Comparison of ENCODE assay signal across 18 mouse cellular contexts in genomic region chr4:154602409-154602808, GRCm38 (mm10). TPM values are rescaled to one million over a fixed set of nuclear protein-coding genes. Genes with fewer than 3 reads are reported as not detected.
DNase-seq lines count a peak whose midpoint lies in the region; ATAC-seq and TF ChIP-seq lines count a peak whose summit lies in the region.
"Had no signal": no experiment of that assay in that cellular context is flagged by ENCODE, and none has a peak within 500 bp of the region (broad histone marks: within the 10 kb centered on the region; RNA-seq: fewer than 3 reads in every experiment).

No protein-coding gene starts in this region.

- no peak for TF ChIP-seq POLR2A in lung, adult 2 months (IDR thresholded peaks at IDR 0.05; ENCODE audit: borderline replicate concordance, extremely low read depth, low read depth, low read length)

- H3K36me3 ChIP-seq in heart, embryonic 11.5 days (ENCODE audit: control insufficient read depth, insufficient read depth, low read length), result no peaks in the 10 kb centered on the region
- H3K36me3 ChIP-seq in lung, embryonic 14.5 days (ENCODE audit: insufficient read depth), result no peaks in the 10 kb centered on the region
- H3K36me3 ChIP-seq in forebrain, embryonic 11.5 days (ENCODE audit: control insufficient read depth, insufficient read depth, low read length), result no peaks in the 10 kb centered on the region
- H3K36me3 ChIP-seq: embryonic facial prominence, embryonic 12.5 days; limb, embryonic 15.5 days; midbrain, embryonic 13.5 days; neural tube, embryonic 13.5 days had no signal

- no peak overlapping the region for H3K4me3 ChIP-seq in heart, embryonic 11.5 days (ENCODE audit: low read depth, low read length)
- no peak overlapping the region for H3K4me3 ChIP-seq in lung, embryonic 14.5 days (ENCODE audit: low read depth, low read length)
- H3K4me3 ChIP-seq in lung, adult 2 months (replicated peaks; ENCODE audit: extremely low read depth, low read depth, low read length), result no peak overlapping the region
- no peak overlapping the region for H3K4me3 ChIP-seq in forebrain, embryonic 11.5 days (ENCODE audit: low read depth, low read length)
- H3K4me3 ChIP-seq: embryonic facial prominence, embryonic 12.5 days; limb, embryonic 15.5 days; midbrain, embryonic 13.5 days; neural tube, embryonic 13.5 days had no signal

- H3K27ac ChIP-seq in heart, embryonic 11.5 days (ENCODE audit: low read depth, low read length), result no peak overlapping the region
- H3K27ac ChIP-seq in lung, embryonic 14.5 days (ENCODE audit: low read depth), result no peak overlapping the region
- H3K27ac ChIP-seq in forebrain, embryonic 11.5 days (ENCODE audit: low read depth, low read length), result 0 out of 2 replicates have a peak overlapping the region, but pooled peaks have one; percentile 80
- H3K27ac ChIP-seq: embryonic facial prominence, embryonic 12.5 days; limb, embryonic 15.5 days had no signal

- peaks cover 12% of the 10 kb centered on the region; the same call in 1 of the 2 replicates for H3K27me3 ChIP-seq in heart, embryonic 11.5 days (ENCODE audit: control insufficient read depth, insufficient read depth, low read length)
- H3K27me3 ChIP-seq in lung, embryonic 14.5 days (ENCODE audit: insufficient read depth, low read length), result no peaks in the 10 kb centered on the region
- H3K27me3 ChIP-seq in forebrain, embryonic 11.5 days (ENCODE audit: control insufficient read depth, insufficient read depth, low read length), result no peaks in the 10 kb centered on the region; the same call in 1 of the 2 replicates
- H3K27me3 ChIP-seq: CH12.LX; embryonic facial prominence, embryonic 12.5 days; limb, embryonic 15.5 days had no signal

- no peak for ATAC-seq in heart, embryonic 11.5 days (replicated peaks; ENCODE audit: insufficient number of reproducible peaks, low FRiP score, low TSS enrichment)
- ATAC-seq in lung, embryonic 14.5 days (ENCODE audit: insufficient read depth), result no peak
- no peak for ATAC-seq in forebrain, embryonic 11.5 days (replicated peaks; ENCODE audit: low FRiP score)
- ATAC-seq in frontal cortex, adult (ENCODE audit: low TSS enrichment), result no peak
- ATAC-seq: midbrain, embryonic 13.5 days; Patski had no signal

- DNase-seq in adrenal gland, postnatal 10 days, result peak; percentile 57
- no peak for DNase-seq in adrenal gland, adult 18-20 months (ENCODE audit: low spot score in 2 of 2)
- DNase-seq in heart, postnatal 4 days, result peak; percentile 58
- peak; percentile 50 for DNase-seq in lung, embryonic 14.5 days
- DNase-seq in lung, adult 2 months, result no peak
- no peak for DNase-seq in forebrain, embryonic 11.5 days (ENCODE audit: low spot score)
- DNase-seq: gastrocnemius, postnatal 36 days; retina, postnatal 1 day; spleen, adult 18-20 months; thymus, postnatal 25 days had no signal

- no peak overlapping the region for H3K9ac ChIP-seq in heart, embryonic 11.5 days (ENCODE audit: low read depth, low read length)
- no peak overlapping the region for H3K9ac ChIP-seq in lung, embryonic 14.5 days
- H3K9ac ChIP-seq in forebrain, embryonic 11.5 days (ENCODE audit: low read length), result no peak overlapping the region
- H3K9ac ChIP-seq: embryonic facial prominence, embryonic 12.5 days; limb, embryonic 15.5 days; midbrain, embryonic 13.5 days; neural tube, embryonic 13.5 days had no signal

- no peak for TF ChIP-seq CTCF in lung, embryonic 14.5 days (IDR thresholded peaks at IDR 0.05; ENCODE audit: low read depth)
- no peak for TF ChIP-seq CTCF in lung, adult 2 months (IDR thresholded peaks at IDR 0.05; ENCODE audit: insufficient read depth, low read length)

- no peaks in the 10 kb centered on the region for H3K9me3 ChIP-seq in heart, embryonic 11.5 days (replicated peaks; ENCODE audit: control insufficient read depth, low read length)
- H3K9me3 ChIP-seq in lung, embryonic 14.5 days (ENCODE audit: low read depth, low read length), result no peaks in the 10 kb centered on the region
- no peaks in the 10 kb centered on the region for H3K9me3 ChIP-seq in forebrain, embryonic 11.5 days (ENCODE audit: control insufficient read depth, low read length)
- H3K9me3 ChIP-seq: embryonic facial prominence, embryonic 12.5 days; limb, embryonic 15.5 days; midbrain, embryonic 13.5 days; neural tube, embryonic 13.5 days had no signal

- whole genome bisulfite sequencing in heart, embryonic 11.5 days (ENCODE audit: insufficient replicate concordance), result 81% methylated on average over 10 of the region's 10 CpGs
- 66% methylated on average over 10 of the region's 10 CpGs for WGBS in lung, embryonic 14.5 days
- WGBS in lung, adult 2 months, result 56% methylated on average over 10 of the region's 10 CpGs
- 78% methylated on average over 10 of the region's 10 CpGs for WGBS in forebrain, embryonic 11.5 days

- H3K4me1 ChIP-seq in heart, embryonic 11.5 days (ENCODE audit: control insufficient read depth, insufficient read depth, low read length), result peaks cover 21% of the 10 kb centered on the region
- no peaks in the 10 kb centered on the region for H3K4me1 ChIP-seq in lung, embryonic 14.5 days (ENCODE audit: insufficient read depth)
- H3K4me1 ChIP-seq in lung, adult 2 months (ENCODE audit: control insufficient read depth, insufficient read depth, low read length), result no peaks in the 10 kb centered on the region
- H3K4me1 ChIP-seq in forebrain, embryonic 11.5 days (replicated peaks; ENCODE audit: control insufficient read depth, insufficient read depth, low read length), result peaks cover 69% of the 10 kb centered on the region

- H3K4me2 ChIP-seq in heart, embryonic 11.5 days, result no peak overlapping the region
- H3K4me2 ChIP-seq in lung, embryonic 14.5 days, result no peak overlapping the region
- H3K4me2 ChIP-seq in forebrain, embryonic 11.5 days (ENCODE audit: low read depth, low read length, severe bottlenecking), result no peak overlapping the region
- H3K4me2 ChIP-seq: embryonic facial prominence, embryonic 12.5 days; limb, embryonic 15.5 days; midbrain, embryonic 13.5 days; neural tube, embryonic 13.5 days had no signal

RNA-seq across cellular contexts. Expression of gene Prdm16, which starts 34.3 kb away (rescaled TPM):
- total RNA-seq in adrenal gland, postnatal 10 days (2021), result 10 to 100 TPM in 1 of 2 experiments, 1 to 10 TPM in 1; 9.0 to 17.8 TPM
- 1 to 10 TPM; 4.3 to 7.6 TPM for total RNA-seq in adrenal gland, adult 18-20 months (2021)
- total RNA-seq in heart, postnatal 4 days (2021), result 10 to 100 TPM; 25.5 to 26.8 TPM
- 14.2 and 14.8 TPM in 2 replicates for polyA plus RNA-seq in heart, embryonic 11.5 days (2014; fragmentation: Nextera tagmentation; extraction: Ambion mirVana)
- 19.4 and 21.4 TPM in 2 replicates for polyA plus RNA-seq in lung, embryonic 14.5 days (2014; fragmentation: Nextera tagmentation; extraction: Ambion mirVana)
- polyA plus RNA-seq in lung, adult 2 months (2012; rRNA removed), result 17.7 and 18.3 TPM in 2 replicates
- 44.7 and 49.3 TPM in 2 replicates for polyA plus RNA-seq in forebrain, embryonic 11.5 days (2014; fragmentation: Nextera tagmentation; extraction: Ambion mirVana)
- total RNA-seq: CH12.LX had no signal
- polyA plus RNA-seq: Patski had no signal

Comparison
In these comparisons a context has a peak if more than half of its experiments do, and no peak if none do; other contexts are left out.
1. DNase-seq: peak in adrenal gland, postnatal 10 days (single experiment), heart, postnatal 4 days (single experiment) and lung, embryonic 14.5 days (single experiment); none in adrenal gland, adult 18-20 months (0 of 2), lung, adult 2 months (single experiment) and forebrain, embryonic 11.5 days (single experiment).